Mouse (Mus musculus) CH12.LX (cell line): Measurements from ENCODE around the gene Sptb. TPM values are rescaled to one million over a fixed set of nuclear protein-coding genes. Genes with fewer than 3 reads are reported as not detected.

Experiments used
- DNase-seq: peaks from one replicate; pipeline ENCODE4 v3.0.0-alpha.2; 2013; ENCODE audit errors: extremely low read depth
- H3K27ac ChIP-seq: 2 replicates; pipeline ENCODE4 v1.5.1; 2012; ENCODE audit warnings: low read depth, mild to moderate bottlenecking, control low read depth, moderate library complexity; ENCODE audit not compliant: insufficient read depth
- H3K27me3 ChIP-seq: replicated peaks from 2 replicates; pipeline ENCODE3; 2012; ENCODE audit warnings: inconsistent platforms
- H3K36me3 ChIP-seq, 2 experiments: replicated peaks in 1 of 2; 2 replicates each; pipeline versions ENCODE3 to v1.6.1; 2012; ENCODE audit warnings: inconsistent platforms in 1 of 2, low read length in 1 of 2, mild to moderate bottlenecking in 1 of 2, mixed read lengths in 1 of 2, moderate library complexity in 1 of 2; ENCODE audit not compliant: control insufficient read depth in 1 of 2, insufficient read depth in 1 of 2
- H3K4me1 ChIP-seq, 2 experiments: 2 replicates each; pipeline ENCODE4 v1.6.1; 2012; ENCODE audit warnings: inconsistent platforms in 1 of 2, moderate library complexity in 1 of 2; ENCODE audit not compliant: insufficient read depth in 2 of 2, control insufficient read depth in 1 of 2
- H3K4me2 ChIP-seq: 2 replicates; pipeline ENCODE4 v1.6.1; 2012; ENCODE audit warnings: low read depth, mild to moderate bottlenecking, control low read depth; ENCODE audit not compliant: poor library complexity, insufficient read depth, severe bottlenecking
- H3K4me3 ChIP-seq, 3 experiments: fragments of 150-350 bp in 1 of 3; sonication (generic) in 1 of 3; replicated peaks in 1 of 3; 2 replicates each; pipeline versions ENCODE3 to v1.5.1; 2011 to 2012; ENCODE audit warnings: low read depth in 2 of 3, low read length in 2 of 3, mild to moderate bottlenecking in 2 of 3, moderate library complexity in 2 of 3, control low read depth in 1 of 3, improper control_type of control experiment in 1 of 3, inconsistent platforms in 1 of 3, mixed read lengths in 1 of 3; ENCODE audit not compliant: poor library complexity in 1 of 3
- H3K79me2 ChIP-seq: replicated peaks from 2 replicates; pipeline ENCODE4 v1.6.1; 2012; ENCODE audit warnings: mild to moderate bottlenecking, moderate library complexity; ENCODE audit not compliant: control insufficient read depth, poor library complexity, insufficient read depth, severe bottlenecking; ENCODE audit errors: extremely low read depth
- H3K9ac ChIP-seq: 2 replicates; pipeline ENCODE4 v1.6.1; 2012; ENCODE audit warnings: low read depth, mild to moderate bottlenecking, control low read depth, moderate library complexity; ENCODE audit not compliant: insufficient read depth
- H3K9me3 ChIP-seq: replicated peaks from 2 replicates; pipeline ENCODE3; 2012; ENCODE audit warnings: low read length, inconsistent platforms, mixed read lengths
- CHD1 ChIP-seq: IDR thresholded peaks from 2 replicates; pipeline ENCODE4 v1.6.1; 2012; ENCODE audit warnings: low read depth, low read length, improper control_type of control experiment, inconsistent platforms
- CHD2 ChIP-seq: IDR thresholded peaks from 2 replicates; pipeline ENCODE4 v1.6.1; 2011; ENCODE audit warnings: low read length, improper control_type of control experiment
- CTCF ChIP-seq, 2 experiments: IDR thresholded peaks in 1 of 2; conservative IDR thresholded peaks in 1 of 2; 2 replicates each; pipeline ENCODE4 v1.5.1; 2011 to 2012; ENCODE audit warnings: low read depth in 2 of 2, low read length in 2 of 2, improper control_type of control experiment in 1 of 2, inconsistent platforms in 1 of 2, mild to moderate bottlenecking in 1 of 2, moderate library complexity in 1 of 2
- ELF1 ChIP-seq: IDR thresholded peaks from 2 replicates; pipeline ENCODE4 v1.6.1; 2014; ENCODE audit warnings: low read depth, mild to moderate bottlenecking, inconsistent platforms, low read length, improper control_type of control experiment
- EP300 ChIP-seq: IDR thresholded peaks from 2 replicates; pipeline ENCODE4 v1.6.1; 2011; ENCODE audit warnings: low read length, improper control_type of control experiment
- ETS1 ChIP-seq: conservative IDR thresholded peaks from 2 replicates; pipeline ENCODE4 v1.6.1; 2012; ENCODE audit warnings: low read depth, mild to moderate bottlenecking, inconsistent platforms, low read length, improper control_type of control experiment, moderate library complexity
- GABPA ChIP-seq: IDR thresholded peaks from 2 replicates; pipeline ENCODE4 v1.6.1; 2012; ENCODE audit warnings: low read depth, low read length, improper control_type of control experiment, inconsistent platforms; ENCODE audit not compliant: insufficient replicate concordance
- IRF4 ChIP-seq: IDR thresholded peaks from 2 replicates; pipeline ENCODE4 v1.6.1; 2014; ENCODE audit warnings: low read depth, mild to moderate bottlenecking, inconsistent platforms, low read length, improper control_type of control experiment
- JUN ChIP-seq: IDR thresholded peaks from 2 replicates; pipeline ENCODE4 v1.6.1; 2011; ENCODE audit warnings: low read depth, mild to moderate bottlenecking, low read length, improper control_type of control experiment, moderate library complexity; ENCODE audit not compliant: insufficient read depth
- JUND ChIP-seq: conservative IDR thresholded peaks from 2 replicates; pipeline ENCODE4 v1.6.1; 2011; ENCODE audit warnings: low read depth, low read length, improper control_type of control experiment
- MAX ChIP-seq: IDR thresholded peaks from 2 replicates; pipeline ENCODE4 v1.6.1; 2011; ENCODE audit warnings: low read length, improper control_type of control experiment
- MXI1 ChIP-seq: IDR thresholded peaks from 2 replicates; pipeline ENCODE4 v1.6.1; 2011; ENCODE audit warnings: mild to moderate bottlenecking, low read depth, low read length, improper control_type of control experiment
- MYC ChIP-seq: IDR thresholded peaks from 2 replicates; pipeline ENCODE4 v1.6.1; 2011; ENCODE audit warnings: low read depth, mild to moderate bottlenecking, improper control_type of control experiment, low read length
- NRF1 ChIP-seq: IDR thresholded peaks from 2 replicates; pipeline ENCODE4 v1.6.1; 2014; ENCODE audit warnings: low read depth, mild to moderate bottlenecking, inconsistent platforms, low read length, improper control_type of control experiment, moderate library complexity
- PAX5 ChIP-seq: IDR thresholded peaks from 2 replicates; pipeline ENCODE4 v1.6.1; 2012; ENCODE audit warnings: low read length, inconsistent platforms, mixed read lengths
- POLR2AphosphoS2 ChIP-seq: IDR thresholded peaks from 2 replicates; pipeline ENCODE4 v1.6.1; 2011; ENCODE audit warnings: low read depth, low read length, improper control_type of control experiment
- RCOR1 ChIP-seq: conservative IDR thresholded peaks from 2 replicates; pipeline ENCODE4 v1.6.1; 2012; ENCODE audit warnings: low read depth, mild to moderate bottlenecking, inconsistent platforms, low read length, improper control_type of control experiment
- SMC3 ChIP-seq: IDR thresholded peaks from 2 replicates; pipeline ENCODE4 v1.6.1; 2011; ENCODE audit warnings: low read depth, low read length, improper control_type of control experiment
- TBP ChIP-seq: conservative IDR thresholded peaks from 2 replicates; pipeline ENCODE4 v1.6.1; 2011; ENCODE audit warnings: low read depth, low read length, improper control_type of control experiment
- USF2 ChIP-seq: conservative IDR thresholded peaks from 2 replicates; pipeline ENCODE4 v1.6.1; 2011; ENCODE audit warnings: low read depth, low read length, improper control_type of control experiment
- ZKSCAN1 ChIP-seq: IDR thresholded peaks from 2 replicates; pipeline ENCODE4 v1.6.1; 2012; ENCODE audit warnings: low read depth, inconsistent platforms, low read length, improper control_type of control experiment, borderline replicate concordance
- ZNF384 ChIP-seq: IDR thresholded peaks from 2 replicates; pipeline ENCODE4 v1.6.1; 2012; ENCODE audit warnings: low read depth, low read length, improper control_type of control experiment, inconsistent platforms
- dilution Hi-C: fragments of 300-500 bp; cut with MboI; formaldehyde crosslinking; loops from 2 replicates; pipeline ENCODE4 v1.14.3; 2020; ENCODE audit warnings: low sequenced_read_pairs; ENCODE audit not compliant: extremely low pct_unique_long_range_greater_than_20kb, extremely low pct_ligation_motif_present
- in situ Hi-C: fragments of 300-500 bp; cut with MboI; formaldehyde crosslinking; loops from 3 replicates; pipeline ENCODE4 v1.14.3; 2019; ENCODE audit warnings: low sequenced_read_pairs, low pct_ligation_motif_present, low pct_unique_long_range_greater_than_20kb, mixed read lengths
- polyA plus RNA-seq: library from polyadenylated mRNA; unstranded; fragments of >175 nt; gene quantifications from 2 replicates; pipeline ENCODE4 v1.2.1, GENCODE M21; 2012; ENCODE audit warnings: low read depth; ENCODE audit not compliant: insufficient read length
- total RNA-seq, 2 experiments: library from RNA; depleted of rRNA; stranded (reverse); fragments of 300-350 nt in 1 of 2; fragments of >200 nt in 1 of 2; gene quantifications; 2 replicates each; pipeline ENCODE4 v1.2.3; 2012 to 2014

The Sptb gene
- total and polyA plus RNA-seq, 3 experiments: 0.03 to 0.04 (median 0.04) TPM

- H3K27me3 ChIP-seq: peaks cover 2% of the 10 kb centered on the region
Observed at GRCm38 (mm10) chr12:76572261-76573251, 137.8 kb downstream of the Sptb start.

GRCm38 (mm10) chr12:76571266-76571665 is 139.1 kb downstream of the Sptb start:
- peaks cover 2% of the 10 kb centered on the region for H3K27me3 ChIP-seq
- H3K4me2 ChIP-seq: no peak overlapping the region
- H3K36me3 ChIP-seq: peaks cover 0 to 16% of the 10 kb centered on the region in 2 experiments
- no peak overlapping the region for H3K27ac ChIP-seq
- DNase-seq: no peak
- H3K79me2 ChIP-seq: no peaks in the 10 kb centered on the region
- H3K4me3 ChIP-seq: no peak overlapping the region
- in situ Hi-C loops (no loop called here), dilution Hi-C loops (no loop called here)
- TF ChIP-seq ZNF384 (no peak), CTCF (conservative IDR thresholded peaks at IDR 0.05 in 1 of 2, IDR thresholded peaks at IDR 0.05 in 1 of 2; ENCODE audit: low read depth in 2 of 2, low read length in 2 of 2) (0 out of 4 replicates have a peak, but pooled peaks of 1 of the 2 experiments have one; percentile 11), NRF1 (no peak), JUN (no peak), GABPA (no peak)
- H3K4me1 ChIP-seq: no peaks in the 10 kb centered on the region
- peaks cover 4% of the 10 kb centered on the region for H3K9me3 ChIP-seq
- no peak overlapping the region for H3K9ac ChIP-seq

More at GRCm38 (mm10) chr12:76572261-76573251, 137.8 kb downstream of the Sptb start:
- no peak overlapping the region for H3K4me3 ChIP-seq
- no peaks in the 10 kb centered on the region for H3K4me1 ChIP-seq
- H3K27ac ChIP-seq: no peak overlapping the region
- no peak overlapping the region for H3K9ac ChIP-seq
- peaks cover 0 to 23% of the 10 kb centered on the region in 2 experiments for H3K36me3 ChIP-seq
- no peaks in the 10 kb centered on the region for H3K79me2 ChIP-seq
- no peak for DNase-seq
- H3K9me3 ChIP-seq: peaks cover under 1% of the 10 kb centered on the region
- H3K4me2 ChIP-seq: no peak overlapping the region
- TF ChIP-seq IRF4 (no peak), MYC (no peak), CHD1 (no peak), ETS1 (no peak), PAX5 (no peak), ZKSCAN1 (no peak), EP300 (no peak), SMC3 (no peak), TBP (no peak), CHD2 (no peak), POLR2AphosphoS2 (no peak), RCOR1 (no peak), CTCF (conservative IDR thresholded peaks at IDR 0.05 in 1 of 2, IDR thresholded peaks at IDR 0.05 in 1 of 2; ENCODE audit: low read depth in 2 of 2, low read length in 2 of 2) (no peak), MXI1 (no peak), MAX (no peak), ELF1 (no peak), USF2 (no peak), JUND (no peak)
- dilution Hi-C loops (no loop called here), in situ Hi-C loops (no loop called here)
